Mouse (Mus musculus) brain, embryonic 14.5 days (tissue): ENCODE measurements around the gene Xrra1.

Source experiments
- CTCF ChIP-seq: fragments of 200-500 bp; IDR thresholded peaks from 2 replicates; pipeline ENCODE4 v1.5.1; 2012; ENCODE audit warnings: inconsistent platforms, mild to moderate bottlenecking, moderate library complexity, borderline replicate concordance; ENCODE audit not compliant: insufficient read depth, insufficient read length; ENCODE audit errors: extremely low read depth
- POLR2A ChIP-seq: fragments of 200-500 bp; IDR thresholded peaks from 2 replicates; pipeline ENCODE4 v1.6.1; 2012; ENCODE audit warnings: mild to moderate bottlenecking, inconsistent platforms, borderline replicate concordance; ENCODE audit not compliant: poor library complexity, insufficient read depth, insufficient read length, severe bottlenecking; ENCODE audit errors: extremely low read depth

GRCm38 (mm10) chr7:99957226-99957965, 98.5 kb downstream of the Xrra1 start:
- TF ChIP-seq CTCF (no peak), POLR2A (no peak)
